Mouse (Mus musculus) ES-Bruce4 (cell line): Measurements from ENCODE around the gene 1110002E22Rik.

Source experiments
- CTCF ChIP-seq: IDR thresholded peaks from one replicate; pipeline ENCODE4 v1.8.1; 2011; ENCODE audit warnings: low read depth, low read length
- EP300 ChIP-seq: IDR thresholded peaks from 2 replicates; pipeline ENCODE4 v1.6.1; 2011; ENCODE audit warnings: low read depth, low read length; ENCODE audit not compliant: insufficient read depth
- POLR2A ChIP-seq: IDR thresholded peaks from one replicate; pipeline ENCODE4 v1.8.1; 2011; ENCODE audit warnings: low read length; ENCODE audit not compliant: insufficient read depth

DNA sequence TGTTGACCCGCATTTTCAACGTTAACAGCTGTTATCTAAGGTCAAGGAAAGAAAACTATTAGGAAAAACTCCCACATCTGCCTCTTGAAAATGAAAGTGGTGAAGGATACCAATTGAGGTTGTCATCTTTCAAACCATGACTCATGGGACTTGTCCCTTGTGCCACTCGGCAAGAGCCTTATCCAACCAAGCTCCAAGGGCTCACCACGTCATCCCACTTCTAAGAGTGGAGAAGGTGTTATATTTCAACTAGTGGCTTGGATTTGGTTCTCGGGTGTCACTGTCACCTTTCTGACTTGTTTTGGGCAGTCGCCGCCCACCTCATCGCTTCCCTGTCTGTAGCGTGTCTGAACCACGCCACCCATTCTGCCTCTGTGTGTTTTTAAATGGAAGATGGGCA is 59.0 kb downstream of the 1110002E22Rik start:
- TF ChIP-seq POLR2A: no peak
- no peak for TF ChIP-seq EP300
- no peak for TF ChIP-seq CTCF
